Mouse (Mus musculus): ENCODE results near the gene Samd1. TPM values are rescaled to one million over a fixed set of nuclear protein-coding genes. Genes with fewer than 3 reads are reported as not detected.
A peak's percentile ranks its signal among the peaks of the same experiment; 100 is the strongest.
"Not testable (repeated sequence)": the region's sequence is repeated elsewhere in the genome, so short reads cannot be mapped to it uniquely, and the experiment has no call there.

Gene Samd1
- polyA plus RNA-seq, 1 experiment from 2014 or later: 5.4 TPM

DNA sequence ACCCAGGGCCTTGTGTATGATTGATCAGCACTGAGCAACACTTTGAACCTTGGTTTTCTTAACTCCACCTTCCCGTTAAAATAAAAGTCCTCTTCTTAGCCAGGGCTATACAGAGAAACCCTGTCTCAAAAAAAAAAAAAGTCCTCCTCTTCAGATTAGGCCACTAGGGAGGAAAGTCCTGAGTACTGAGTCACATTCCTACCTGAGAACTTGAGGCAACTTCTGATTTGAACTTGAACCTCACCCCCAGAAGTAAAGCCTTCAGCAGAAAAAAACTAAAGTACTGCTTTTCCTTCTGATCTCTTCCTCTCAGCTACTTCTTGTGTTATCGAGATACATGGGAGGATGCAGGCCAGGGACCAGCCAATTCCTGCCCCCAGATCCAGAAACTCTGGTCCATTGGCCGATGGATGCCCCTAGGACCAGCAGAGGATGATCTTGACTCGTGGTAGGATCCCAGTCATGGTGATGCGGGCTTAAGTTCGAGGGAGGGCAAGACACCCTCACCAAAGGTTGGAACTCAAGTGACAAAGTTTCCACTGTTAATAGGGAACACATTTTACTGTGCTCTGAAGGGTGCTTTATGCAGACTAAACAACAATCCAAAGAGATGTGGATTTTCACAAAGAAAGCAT, 6.3 kb downstream of the Samd1 start:
- H3K4me3 ChIP-seq (ENCODE audit: low read depth, low read length): peak overlapping the region; percentile 64
- H3K9ac ChIP-seq (ENCODE audit: low read depth, low read length): peak overlapping the region; percentile 87; the same call in 1 of the 2 replicates
- peaks cover 13% of the 10 kb centered on the region for H3K4me1 ChIP-seq (ENCODE audit: control insufficient read depth, insufficient read depth, low read length)
- no peak for ATAC-seq
- WGBS: 73% methylated on average over 6 of the region's 6 CpGs
- 0 out of 2 replicates have a peak, but pooled peaks cover 3% of the 10 kb centered on the region for H3K36me3 ChIP-seq (ENCODE audit: control insufficient read depth, insufficient read depth, low read length)
- no peak overlapping the region for H3K27ac ChIP-seq (ENCODE audit: low read length)
- peaks cover 12% of the 10 kb centered on the region; the same call in 1 of the 2 replicates for H3K27me3 ChIP-seq (ENCODE audit: control insufficient read depth, insufficient read depth, low read depth, low read length)
- H3K4me2 ChIP-seq (ENCODE audit: low read length): peak overlapping the region; percentile 97
- no peaks in the 10 kb centered on the region for H3K9me3 ChIP-seq (replicated peaks; ENCODE audit: control insufficient read depth, low read length, poor library complexity, severe bottlenecking)

DNA sequence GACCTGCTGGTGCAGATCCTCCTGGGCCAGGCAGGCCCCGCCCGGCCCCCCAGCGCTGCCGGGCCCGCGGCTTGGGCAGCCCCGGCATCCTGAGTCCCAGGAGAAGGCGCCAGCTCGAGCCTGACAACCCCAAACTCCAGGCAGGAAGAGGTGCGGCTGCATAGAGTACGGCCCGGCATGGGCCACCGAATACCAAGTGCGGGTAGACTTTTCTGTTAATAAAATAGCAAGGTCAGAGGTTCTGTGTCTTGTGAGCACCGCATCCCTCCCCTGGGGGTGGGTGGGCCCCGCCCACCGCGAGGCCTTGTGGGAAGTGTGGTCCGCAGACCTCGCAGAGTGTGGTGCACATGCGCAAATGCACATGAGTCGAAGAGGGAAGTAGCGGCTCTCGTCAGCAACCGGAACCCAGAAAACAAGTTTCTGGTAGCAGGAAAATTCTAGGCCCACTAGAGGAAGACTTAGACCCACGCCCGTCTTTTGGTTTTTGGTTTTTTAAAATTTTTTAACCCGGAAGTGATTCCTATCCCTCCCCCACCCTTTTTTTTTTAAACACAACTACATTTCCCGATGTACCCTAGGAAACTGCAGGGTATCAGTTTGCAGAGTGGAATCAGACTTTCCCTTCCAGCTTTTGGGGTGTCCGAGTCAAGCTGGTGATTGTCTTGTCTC, 7.2 kb downstream of the Samd1 start:
- peak overlapping the region; percentile 64 for H3K4me3 ChIP-seq (ENCODE audit: low read depth, low read length)
- peak overlapping the region; percentile 97 for H3K4me2 ChIP-seq (ENCODE audit: low read length)
- no peaks in the 10 kb centered on the region for H3K9me3 ChIP-seq (replicated peaks; ENCODE audit: control insufficient read depth, low read length, poor library complexity, severe bottlenecking)
- 1% methylated on average over 30 of the region's 30 CpGs for WGBS
- ATAC-seq: peak; percentile 81
- H3K4me1 ChIP-seq (ENCODE audit: control insufficient read depth, insufficient read depth, low read length): peaks cover 5% of the 10 kb centered on the region; the same call in 1 of the 2 replicates
- peak overlapping the region; percentile 60 for H3K27ac ChIP-seq (ENCODE audit: low read length)
- 0 out of 2 replicates have a peak, but pooled peaks cover 3% of the 10 kb centered on the region for H3K36me3 ChIP-seq (ENCODE audit: control insufficient read depth, insufficient read depth, low read length)
- H3K27me3 ChIP-seq (ENCODE audit: control insufficient read depth, insufficient read depth, low read depth, low read length): peaks cover 12% of the 10 kb centered on the region; the same call in 1 of the 2 replicates
- H3K9ac ChIP-seq (ENCODE audit: low read depth, low read length): peak overlapping the region; percentile 87

DNA sequence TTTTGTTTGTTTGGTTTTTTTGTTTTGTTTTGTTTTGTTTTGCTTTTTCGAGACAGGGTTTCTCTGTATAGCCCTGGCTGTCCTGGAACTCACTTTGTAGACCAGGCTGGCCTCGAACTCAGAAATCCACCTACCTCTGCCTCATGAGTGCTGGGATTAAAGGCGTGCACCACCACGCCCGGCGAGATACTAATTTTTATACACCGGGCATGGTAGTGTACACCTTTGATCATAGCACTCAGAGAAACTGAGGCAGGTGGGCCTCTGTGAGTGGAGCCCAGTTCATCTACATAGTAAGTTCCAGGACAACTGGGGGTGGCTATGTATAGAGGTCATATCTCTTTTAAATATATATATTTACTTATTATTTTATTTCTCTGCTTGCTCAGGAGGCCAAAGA, 8.0 kb downstream of the Samd1 start:
- H3K9ac ChIP-seq (ENCODE audit: low read depth, low read length); H3K36me3 ChIP-seq (ENCODE audit: control insufficient read depth, insufficient read depth, low read length); H3K27ac ChIP-seq (ENCODE audit: low read length); H3K4me3 ChIP-seq (ENCODE audit: low read depth, low read length); H3K9me3 ChIP-seq (replicated peaks; ENCODE audit: control insufficient read depth, low read length, poor library complexity, severe bottlenecking); ATAC-seq; H3K4me1 ChIP-seq (ENCODE audit: control insufficient read depth, insufficient read depth, low read length); H3K4me2 ChIP-seq (ENCODE audit: low read length): not testable (repeated sequence)
- H3K27me3 ChIP-seq (ENCODE audit: control insufficient read depth, insufficient read depth, low read depth, low read length): peaks cover 15% of the 10 kb centered on the region
- WGBS: 95% methylated on average over 7 of the region's 7 CpGs

DNA sequence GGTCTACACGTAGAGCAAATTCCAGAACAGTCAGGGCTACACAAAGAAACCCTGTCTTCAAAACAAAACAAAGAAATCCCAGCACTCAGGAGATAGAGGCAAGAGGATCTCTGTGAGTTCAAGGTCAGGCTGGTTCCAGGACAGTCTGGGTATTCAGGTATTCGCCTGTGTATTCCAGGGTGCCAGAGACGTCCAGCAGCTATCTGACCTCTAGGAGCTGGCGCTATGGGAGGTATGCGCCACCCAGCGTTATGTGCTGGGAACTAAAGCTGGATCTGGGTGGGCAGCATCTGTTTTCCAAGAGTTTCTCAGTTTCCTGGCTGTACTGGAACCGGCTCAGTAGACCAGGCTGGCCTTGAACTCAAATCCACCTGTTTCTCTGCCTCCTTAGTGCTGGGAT, 10.9 kb downstream of the Samd1 start:
- Histone ChIP-seq H3K4me1 (ENCODE audit: control insufficient read depth, insufficient read depth, low read length) (peaks cover 24% of the 10 kb centered on the region), H3K36me3 (ENCODE audit: control insufficient read depth, insufficient read depth, low read length) (no peaks in the 10 kb centered on the region), H3K27ac (ENCODE audit: low read length) (no peak overlapping the region), H3K4me2 (ENCODE audit: low read length) (no peak overlapping the region), H3K9me3 (replicated peaks; ENCODE audit: control insufficient read depth, low read length, poor library complexity, severe bottlenecking) (no peaks in the 10 kb centered on the region), H3K9ac (ENCODE audit: low read depth, low read length) (no peak overlapping the region), H3K4me3 (ENCODE audit: low read depth, low read length) (no peak overlapping the region), H3K27me3 (ENCODE audit: control insufficient read depth, insufficient read depth, low read depth, low read length) (peaks cover 21% of the 10 kb centered on the region)
- ATAC-seq: no peak
- 27% methylated on average over 7 of the region's 7 CpGs for WGBS

DNA sequence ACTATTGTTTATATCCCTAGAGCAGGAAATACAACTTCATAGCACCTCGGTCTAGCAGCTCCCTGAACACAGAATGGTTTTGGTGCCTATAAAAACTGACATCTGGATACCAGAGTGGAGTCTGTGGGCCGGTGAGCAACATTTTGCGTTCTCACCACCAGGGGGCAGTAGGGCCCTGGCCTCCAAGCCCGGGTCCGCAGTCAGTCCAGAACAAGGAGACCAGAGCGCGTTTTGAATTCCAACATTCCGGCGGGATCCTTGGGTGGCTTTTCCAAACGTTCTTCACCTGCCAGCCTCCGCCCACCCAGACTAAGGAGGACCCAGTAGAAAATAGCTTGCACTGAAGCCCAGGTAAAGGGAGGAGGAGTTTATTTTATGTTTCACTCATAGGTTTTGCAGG, 12.4 kb downstream of the Samd1 start:
- Histone ChIP-seq H3K9me3 (replicated peaks; ENCODE audit: control insufficient read depth, low read length, poor library complexity, severe bottlenecking) (no peaks in the 10 kb centered on the region), H3K36me3 (ENCODE audit: control insufficient read depth, insufficient read depth, low read length) (no peaks in the 10 kb centered on the region), H3K4me2 (ENCODE audit: low read length) (peak overlapping the region; percentile 35; the same call in 1 of the 2 replicates), H3K4me3 (ENCODE audit: low read depth, low read length) (no peak overlapping the region), H3K27me3 (ENCODE audit: control insufficient read depth, insufficient read depth, low read depth, low read length) (peaks cover 22% of the 10 kb centered on the region), H3K9ac (ENCODE audit: low read depth, low read length) (no peak overlapping the region), H3K27ac (ENCODE audit: low read length) (no peak overlapping the region), H3K4me1 (ENCODE audit: control insufficient read depth, insufficient read depth, low read length) (peaks cover 24% of the 10 kb centered on the region)
- WGBS: 1% methylated on average over 11 of the region's 11 CpGs
- ATAC-seq: no peak

DNA sequence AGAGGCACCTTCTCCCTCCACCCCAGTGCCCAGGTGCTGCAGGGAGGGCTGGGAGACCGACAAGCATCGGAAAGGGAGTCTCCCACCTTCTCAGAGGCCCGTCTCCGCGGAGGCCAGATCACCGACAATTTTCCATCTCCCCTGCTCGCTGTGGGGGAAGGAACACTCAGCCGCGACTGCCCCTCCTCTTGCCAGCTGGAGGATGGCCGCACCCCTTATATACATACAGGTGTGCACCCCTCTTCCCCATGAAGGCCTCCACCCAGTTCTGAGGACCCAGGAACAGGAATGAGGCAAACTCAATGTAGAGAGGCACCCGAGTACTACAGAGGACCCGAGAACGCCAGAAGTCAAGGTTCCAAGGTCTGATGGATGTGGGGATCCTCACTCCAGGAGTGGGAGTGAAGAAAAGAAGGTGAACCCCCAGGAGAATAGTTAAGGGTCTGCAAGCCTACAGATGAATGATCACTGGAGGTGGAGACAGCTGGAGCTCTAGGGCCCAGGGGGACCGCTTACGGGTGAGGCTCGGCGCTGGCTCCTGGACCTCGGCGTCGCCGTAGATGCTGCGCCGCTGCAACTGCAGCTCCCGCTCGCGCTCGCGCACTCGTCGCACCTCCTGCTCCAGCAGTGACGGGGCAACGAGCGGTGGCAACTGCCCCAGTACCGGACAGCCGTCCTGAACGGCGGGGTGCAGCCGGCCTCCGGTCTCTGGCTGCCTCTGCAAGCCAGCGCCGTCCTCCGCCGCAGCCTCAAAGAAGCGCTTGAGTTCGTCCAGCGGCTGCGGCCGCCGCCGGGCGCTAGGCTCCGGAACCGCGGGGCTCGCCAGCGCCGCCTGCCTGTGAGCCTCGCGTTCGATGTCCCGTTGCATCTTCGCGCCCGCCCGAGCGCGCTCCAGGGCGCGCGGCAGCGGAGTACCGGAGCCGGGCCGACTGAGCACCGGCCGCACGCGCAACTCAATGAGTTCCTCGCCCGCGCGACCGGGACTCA, 13.4 kb downstream of the Samd1 start:
- Histone ChIP-seq H3K9ac (ENCODE audit: low read depth, low read length) (peak overlapping the region; percentile 66), H3K36me3 (ENCODE audit: control insufficient read depth, insufficient read depth, low read length) (no peaks in the 10 kb centered on the region), H3K4me3 (ENCODE audit: low read depth, low read length) (peak overlapping the region; percentile 58), H3K4me1 (ENCODE audit: control insufficient read depth, insufficient read depth, low read length) (peaks cover 22% of the 10 kb centered on the region), H3K27ac (ENCODE audit: low read length) (no peak overlapping the region), H3K9me3 (replicated peaks; ENCODE audit: control insufficient read depth, low read length, poor library complexity, severe bottlenecking) (no peaks in the 10 kb centered on the region), H3K4me2 (ENCODE audit: low read length) (peak overlapping the region; percentile 94), H3K27me3 (ENCODE audit: control insufficient read depth, insufficient read depth, low read depth, low read length) (peaks cover 22% of the 10 kb centered on the region)
- WGBS: 2% methylated on average over 81 of the region's 83 CpGs
- ATAC-seq: peak; percentile 41

DNA sequence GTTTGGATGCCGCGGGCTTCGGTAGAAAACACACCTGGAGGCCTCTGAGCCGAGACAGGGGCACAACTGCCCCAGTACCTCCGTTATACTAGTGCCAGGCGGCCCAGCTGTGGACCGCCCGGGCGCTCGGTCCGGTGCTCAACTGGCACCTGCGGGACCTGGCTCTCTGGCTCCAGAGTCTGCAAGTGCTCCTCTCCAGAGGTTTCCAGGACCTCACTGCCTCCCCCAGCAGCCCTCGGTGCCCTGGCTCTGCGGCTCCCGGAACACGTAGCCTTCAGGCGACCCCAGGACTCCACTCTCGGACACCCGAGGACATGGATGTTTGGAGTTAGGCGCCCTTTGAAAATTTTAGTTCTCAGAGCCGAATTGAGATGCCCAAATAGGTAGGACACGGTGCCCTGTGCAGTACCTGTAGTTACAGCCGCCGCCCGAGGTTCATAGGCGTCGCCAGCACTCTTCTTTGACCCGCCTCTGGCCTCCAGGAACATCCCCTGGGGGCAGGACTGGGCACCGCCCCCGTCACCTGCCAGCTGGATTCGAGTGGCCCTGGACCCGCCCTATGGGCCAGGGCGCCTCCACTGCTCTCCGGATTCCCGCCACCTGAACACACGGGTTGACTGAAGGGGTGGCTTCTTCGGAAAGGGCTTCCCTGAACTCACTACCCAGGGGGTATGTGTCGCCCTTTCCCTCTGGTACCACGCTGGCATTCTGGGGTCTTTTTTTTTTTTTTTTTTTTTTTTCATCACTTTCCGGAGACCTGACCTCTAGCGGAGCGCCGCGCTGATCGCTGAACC, 14.4 kb downstream of the Samd1 start, which contains the start of gene 2210011C24Rik:
Gene 2210011C24Rik (minus strand): TSS at position 467 of the 794 bp plus-strand sequence.
- Histone ChIP-seq H3K4me2 (ENCODE audit: low read length) (peak within 1 kb of the TSS; percentile 94), H3K27ac (ENCODE audit: low read length) (no peak within 1 kb of the TSS), H3K4me1 (ENCODE audit: control insufficient read depth, insufficient read depth, low read length) (peaks cover 22% of the 10 kb centered on the region), H3K9ac (ENCODE audit: low read depth, low read length) (peak within 1 kb of the TSS; percentile 66), H3K36me3 (ENCODE audit: control insufficient read depth, insufficient read depth, low read length) (no peaks in the 10 kb centered on the region), H3K27me3 (ENCODE audit: control insufficient read depth, insufficient read depth, low read depth, low read length) (peaks cover 22% of the 10 kb centered on the region), H3K4me3 (ENCODE audit: low read depth, low read length) (peak within 1 kb of the TSS; percentile 58), H3K9me3 (replicated peaks; ENCODE audit: control insufficient read depth, low read length, poor library complexity, severe bottlenecking) (no peaks in the 10 kb centered on the region)
- 0 out of 2 replicates have a peak, but pooled peaks have one; percentile 20 for ATAC-seq
- WGBS: under 1% methylated on average over 45 of the region's 45 CpGs

Measured in midbrain, embryonic 16.5 days (tissue).